ENCODE assay signal across 8 mouse cellular contexts in the genomic region with DNA sequence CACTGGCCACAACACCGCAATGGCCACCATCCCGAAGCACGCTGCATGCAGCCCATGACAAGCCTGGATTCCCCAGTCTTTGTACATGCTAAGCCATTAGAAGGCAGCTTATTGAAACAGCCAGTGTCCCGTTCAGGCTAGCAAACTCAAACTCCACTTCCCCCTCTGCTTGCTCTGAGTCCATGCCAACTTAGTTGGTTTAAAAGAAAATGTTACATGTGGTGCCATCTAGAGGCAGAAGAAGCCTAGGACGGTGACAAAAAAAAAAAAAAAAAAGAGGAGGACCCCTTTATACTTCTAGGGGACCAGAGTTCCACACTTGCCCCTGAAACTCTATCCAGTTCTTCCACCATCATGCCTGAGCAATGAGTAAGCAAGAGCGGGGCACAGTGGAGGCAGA.
DNase-seq lines count a peak whose midpoint lies in the region; ATAC-seq and TF ChIP-seq lines count a peak whose summit lies in the region.
"Had no signal": no experiment of that assay in that cellular context is flagged by ENCODE, and none has a peak within 500 bp of the region (broad histone marks: within the 10 kb centered on the region; RNA-seq: fewer than 3 reads in every experiment).

No protein-coding gene starts in this region.

- peak; percentile 63 for DNase-seq in hindbrain, embryonic 14.5 days (ENCODE audit: low spot score)
- DNase-seq in retina, adult 2 months (ENCODE audit: low read depth, low spot score): peak; percentile 20
- DNase-seq in retina, embryonic 14.5 days (ENCODE audit: low spot score): no peak
- DNase-seq in forebrain, postnatal 0 days: peak; percentile 73
- DNase-seq in heart, adult 9 months (ENCODE audit: low spot score in 2 of 2): no peak
- DNase-seq: adrenal gland, adult 8-10 months had no signal

- 69% methylated on average over 6 of the region's 6 CpGs for WGBS in hindbrain, embryonic 14.5 days
- 69% methylated on average over 6 of the region's 6 CpGs for WGBS in hindbrain, embryonic 13.5 days
- 55% methylated on average over 6 of the region's 6 CpGs for WGBS in forebrain, postnatal 0 days

- ATAC-seq in hindbrain, embryonic 14.5 days (ENCODE audit: low FRiP score): 0 out of 2 replicates have a peak, but pooled peaks have one; percentile 21
- ATAC-seq in hindbrain, embryonic 13.5 days (ENCODE audit: low FRiP score): no peak
- ATAC-seq in forebrain, postnatal 0 days: peak; percentile 43; the same call in 1 of the 2 replicates
- ATAC-seq in activated CD4-positive, CD25-positive, alpha-beta regulatory T cell, adult 4 months: no peak

- no peak overlapping the region for H3K27ac ChIP-seq in hindbrain, embryonic 14.5 days
- H3K27ac ChIP-seq in hindbrain, embryonic 13.5 days: no peak overlapping the region
- H3K27ac ChIP-seq in forebrain, postnatal 0 days (ENCODE audit: low read depth, low read length): no peak overlapping the region

- H3K9me3 ChIP-seq in hindbrain, embryonic 14.5 days (ENCODE audit: control insufficient read depth, low read length): no peaks in the 10 kb centered on the region
- H3K9me3 ChIP-seq in hindbrain, embryonic 13.5 days: no peaks in the 10 kb centered on the region
- H3K9me3 ChIP-seq in forebrain, postnatal 0 days (ENCODE audit: low read length): no peaks in the 10 kb centered on the region

- H3K4me3 ChIP-seq in hindbrain, embryonic 14.5 days (replicated peaks; ENCODE audit: low read length): no peak overlapping the region
- no peak overlapping the region for H3K4me3 ChIP-seq in hindbrain, embryonic 13.5 days
- H3K4me3 ChIP-seq in forebrain, postnatal 0 days (ENCODE audit: low read depth, low read length): no peak overlapping the region

- no peak overlapping the region for H3K9ac ChIP-seq in hindbrain, embryonic 14.5 days
- H3K9ac ChIP-seq in hindbrain, embryonic 13.5 days: no peak overlapping the region
- no peak overlapping the region for H3K9ac ChIP-seq in forebrain, postnatal 0 days

- H3K36me3 ChIP-seq in hindbrain, embryonic 14.5 days (replicated peaks; ENCODE audit: control insufficient read depth, insufficient read depth): no peaks in the 10 kb centered on the region
- peaks cover 11% of the 10 kb centered on the region; the same call in 1 of the 2 replicates for H3K36me3 ChIP-seq in hindbrain, embryonic 13.5 days
- no peaks in the 10 kb centered on the region for H3K36me3 ChIP-seq in forebrain, postnatal 0 days (ENCODE audit: insufficient read depth)

- no peaks in the 10 kb centered on the region for H3K4me1 ChIP-seq in hindbrain, embryonic 14.5 days (replicated peaks; ENCODE audit: control insufficient read depth, insufficient read depth, low read length)
- H3K4me1 ChIP-seq in hindbrain, embryonic 13.5 days (replicated peaks): peaks cover 9% of the 10 kb centered on the region; the same call in 1 of the 2 replicates
- no peaks in the 10 kb centered on the region for H3K4me1 ChIP-seq in forebrain, postnatal 0 days (ENCODE audit: insufficient read depth)

- peak; percentile 66 for TF ChIP-seq CTCF in forebrain, postnatal 0 days (IDR thresholded peaks at IDR 0.05; ENCODE audit: low read depth)

- no peaks in the 10 kb centered on the region for H3K27me3 ChIP-seq in hindbrain, embryonic 14.5 days (ENCODE audit: control insufficient read depth, insufficient read depth, low read length)
- H3K27me3 ChIP-seq in hindbrain, embryonic 13.5 days: no peaks in the 10 kb centered on the region
- H3K27me3 ChIP-seq in forebrain, postnatal 0 days (ENCODE audit: insufficient read depth, low read length): no peaks in the 10 kb centered on the region

- H3K4me2 ChIP-seq in hindbrain, embryonic 14.5 days (replicated peaks): no peak overlapping the region
- no peak overlapping the region for H3K4me2 ChIP-seq in hindbrain, embryonic 13.5 days
- H3K4me2 ChIP-seq in forebrain, postnatal 0 days (ENCODE audit: low read depth): no peak overlapping the region

Comparison
In these comparisons a context has a peak if more than half of its experiments do, and no peak if none do; other contexts are left out.
1. ATAC-seq: peak in hindbrain, embryonic 14.5 days (single experiment) and forebrain, postnatal 0 days (single experiment); none in hindbrain, embryonic 13.5 days (single experiment) and activated CD4-positive, CD25-positive, alpha-beta regulatory T cell, adult 4 months (single experiment).
2. DNase-seq: peak in hindbrain, embryonic 14.5 days (single experiment), retina, adult 2 months (single experiment) and forebrain, postnatal 0 days (single experiment); none in retina, embryonic 14.5 days (single experiment) and heart, adult 9 months (0 of 2).